ENCODE assay signal across 14 mouse cellular contexts in the genomic region with DNA sequence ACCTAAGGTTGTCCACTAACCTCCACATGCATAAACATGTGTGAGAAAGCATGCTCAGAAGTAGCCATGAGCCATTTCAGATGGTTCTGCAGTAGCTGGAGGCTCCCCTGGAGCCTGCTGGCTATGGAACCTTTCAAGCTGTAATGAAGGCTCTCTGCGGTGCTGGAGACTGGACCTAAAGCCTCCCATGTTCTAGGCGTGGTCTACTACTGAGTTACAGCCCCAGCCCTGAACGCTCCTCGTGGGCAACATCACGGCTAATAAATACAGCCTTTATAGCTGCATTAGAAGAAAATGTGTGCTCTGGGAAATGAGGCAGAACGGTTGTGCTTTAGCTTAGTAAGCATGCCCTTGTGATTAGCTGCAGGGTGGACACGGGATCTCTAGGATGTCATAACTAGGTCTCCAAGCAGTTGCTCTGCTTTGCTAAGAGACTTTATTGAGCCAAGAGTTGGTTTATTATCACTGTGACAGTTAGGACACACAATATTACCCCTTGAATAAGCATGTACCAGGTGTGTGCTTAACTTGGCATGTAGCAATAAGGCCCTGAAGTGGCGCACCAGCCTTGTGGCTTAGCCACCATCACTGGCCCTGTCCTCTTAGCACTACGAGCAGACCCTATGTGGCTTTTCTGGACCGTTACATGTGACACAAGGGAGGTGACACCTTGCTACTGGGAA.
A peak's percentile ranks its signal among the peaks of the same experiment; 100 is the strongest.
DNase-seq lines count a peak whose midpoint lies in the region; ATAC-seq lines count a peak whose summit lies in the region.
"Had no signal": no experiment of that assay in that cellular context is flagged by ENCODE, and none has a peak within 500 bp of the region (broad histone marks: within the 10 kb centered on the region; RNA-seq: fewer than 3 reads in every experiment).

No protein-coding gene starts in this region.

- no peak overlapping the region for H3K4me3 ChIP-seq in heart, embryonic 12.5 days
- H3K4me3 ChIP-seq in limb, embryonic 12.5 days (replicated peaks) = no peak overlapping the region
- no peak overlapping the region for H3K4me3 ChIP-seq in limb, embryonic 10.5 days
- H3K4me3 ChIP-seq in embryonic facial prominence, embryonic 10.5 days = no peak overlapping the region
- H3K4me3 ChIP-seq in megakaryocyte, embryonic 14.5 days (replicated peaks) = peak overlapping the region; percentile 31
- H3K4me3 ChIP-seq in midbrain, embryonic 11.5 days (ENCODE audit: low read depth, low read length) = no peak overlapping the region
- H3K4me3 ChIP-seq: limb, embryonic 13.5 days had no signal

- no peak overlapping the region for H3K4me2 ChIP-seq in heart, embryonic 12.5 days
- no peak overlapping the region for H3K4me2 ChIP-seq in limb, embryonic 12.5 days
- no peak overlapping the region for H3K4me2 ChIP-seq in midbrain, embryonic 11.5 days
- H3K4me2 ChIP-seq: limb, embryonic 13.5 days had no signal

- no peak for ATAC-seq in heart, embryonic 12.5 days (ENCODE audit: insufficient number of reproducible peaks, low FRiP score)
- ATAC-seq in limb, embryonic 12.5 days (ENCODE audit: insufficient number of reproducible peaks, insufficient read depth, low FRiP score, low TSS enrichment, low read depth) = no peak
- ATAC-seq in midbrain, embryonic 11.5 days (ENCODE audit: low FRiP score) = no peak
- ATAC-seq: midbrain, embryonic 16.5 days had no signal

- peak overlapping the region; percentile 1; the same call in 1 of the 2 replicates for H3K27ac ChIP-seq in heart, embryonic 12.5 days (ENCODE audit: poor library complexity, severe bottlenecking)
- 0 out of 2 replicates have a peak overlapping the region, but pooled peaks have one; percentile 17 for H3K27ac ChIP-seq in limb, embryonic 12.5 days
- H3K27ac ChIP-seq in limb, embryonic 10.5 days = no peak overlapping the region
- peak overlapping the region; percentile 19; the same call in 1 of the 2 replicates for H3K27ac ChIP-seq in embryonic facial prominence, embryonic 10.5 days (replicated peaks)
- no peak overlapping the region for H3K27ac ChIP-seq in midbrain, embryonic 11.5 days (ENCODE audit: low read depth, low read length)
- H3K27ac ChIP-seq: limb, embryonic 13.5 days had no signal

- no peak for DNase-seq in heart, postnatal 36 days
- no peak for DNase-seq in limb, embryonic 10.5 days (ENCODE audit: low spot score)
- DNase-seq in embryonic facial prominence, embryonic 10.5 days (ENCODE audit: low spot score) = no peak
- no peak for DNase-seq in layer of hippocampus, postnatal 10 days (ENCODE audit: low spot score in 2 of 2)
- no peak for DNase-seq in midbrain, embryonic 11.5 days (ENCODE audit: low spot score, missing footprints)
- DNase-seq: adrenal gland, postnatal 25 days; cerebellum, adult 18-20 months; thymus, postnatal 25 days had no signal

- no peaks in the 10 kb centered on the region for H3K27me3 ChIP-seq in heart, embryonic 12.5 days (replicated peaks)
- no peaks in the 10 kb centered on the region for H3K27me3 ChIP-seq in limb, embryonic 12.5 days
- H3K27me3 ChIP-seq in limb, embryonic 10.5 days (ENCODE audit: low read depth, poor library complexity, severe bottlenecking) = no peaks in the 10 kb centered on the region
- H3K27me3 ChIP-seq in embryonic facial prominence, embryonic 10.5 days (replicated peaks; ENCODE audit: low read depth, poor library complexity, severe bottlenecking) = no peaks in the 10 kb centered on the region
- no peaks in the 10 kb centered on the region for H3K27me3 ChIP-seq in megakaryocyte, embryonic 14.5 days (replicated peaks)
- H3K27me3 ChIP-seq in midbrain, embryonic 11.5 days (ENCODE audit: control insufficient read depth, insufficient read depth, low read length) = no peaks in the 10 kb centered on the region
- H3K27me3 ChIP-seq: limb, embryonic 13.5 days had no signal

- H3K4me1 ChIP-seq in heart, embryonic 12.5 days (replicated peaks) = peaks cover 70% of the 10 kb centered on the region
- H3K4me1 ChIP-seq in limb, embryonic 12.5 days (replicated peaks) = peaks cover 35% of the 10 kb centered on the region
- H3K4me1 ChIP-seq in limb, embryonic 10.5 days = peaks cover 28% of the 10 kb centered on the region
- H3K4me1 ChIP-seq in embryonic facial prominence, embryonic 10.5 days = peaks cover 28% of the 10 kb centered on the region
- H3K4me1 ChIP-seq in megakaryocyte, embryonic 14.5 days = peaks cover 47% of the 10 kb centered on the region
- 0 out of 2 replicates have a peak, but pooled peaks cover 3% of the 10 kb centered on the region for H3K4me1 ChIP-seq in midbrain, embryonic 11.5 days (ENCODE audit: control insufficient read depth, insufficient read depth, low read length)

- WGBS in heart, embryonic 12.5 days = 88% methylated on average over 10 of the region's 10 CpGs
- WGBS in limb, embryonic 12.5 days = 61% methylated on average over 10 of the region's 10 CpGs
- 90% methylated on average over 10 of the region's 10 CpGs for WGBS in limb, embryonic 10.5 days
- 92% methylated on average over 10 of the region's 10 CpGs for WGBS in embryonic facial prominence, embryonic 10.5 days
- WGBS in midbrain, embryonic 11.5 days = 92% methylated on average over 10 of the region's 10 CpGs

- H3K9me3 ChIP-seq in heart, embryonic 12.5 days (replicated peaks) = no peaks in the 10 kb centered on the region
- H3K9me3 ChIP-seq in limb, embryonic 12.5 days = no peaks in the 10 kb centered on the region
- H3K9me3 ChIP-seq in limb, embryonic 10.5 days (replicated peaks) = no peaks in the 10 kb centered on the region
- no peaks in the 10 kb centered on the region for H3K9me3 ChIP-seq in embryonic facial prominence, embryonic 10.5 days
- no peaks in the 10 kb centered on the region for H3K9me3 ChIP-seq in megakaryocyte, embryonic 14.5 days
- no peaks in the 10 kb centered on the region for H3K9me3 ChIP-seq in midbrain, embryonic 11.5 days (ENCODE audit: control insufficient read depth, low read length)
- H3K9me3 ChIP-seq: limb, embryonic 13.5 days had no signal

- intact Hi-C loops in heart, postnatal 36 days (cut with DNase I) = no loop called here

- H3K9ac ChIP-seq in heart, embryonic 12.5 days = no peak overlapping the region
- H3K9ac ChIP-seq in limb, embryonic 12.5 days (replicated peaks) = no peak overlapping the region
- no peak overlapping the region for H3K9ac ChIP-seq in midbrain, embryonic 11.5 days (ENCODE audit: low read length)
- H3K9ac ChIP-seq: limb, embryonic 13.5 days had no signal

- peaks cover 36% of the 10 kb centered on the region for H3K36me3 ChIP-seq in heart, embryonic 12.5 days
- H3K36me3 ChIP-seq in limb, embryonic 12.5 days = no peaks in the 10 kb centered on the region
- H3K36me3 ChIP-seq in limb, embryonic 10.5 days = no peaks in the 10 kb centered on the region
- no peaks in the 10 kb centered on the region for H3K36me3 ChIP-seq in embryonic facial prominence, embryonic 10.5 days (replicated peaks)
- H3K36me3 ChIP-seq in megakaryocyte, embryonic 14.5 days (replicated peaks; ENCODE audit: low read length) = peaks cover 95% of the 10 kb centered on the region
- H3K36me3 ChIP-seq in midbrain, embryonic 11.5 days (ENCODE audit: control insufficient read depth, insufficient read depth, low read length) = no peaks in the 10 kb centered on the region
- H3K36me3 ChIP-seq: G1E; limb, embryonic 13.5 days had no signal

Comparison
In these comparisons a context has a peak if more than half of its experiments do, and no peak if none do; other contexts are left out.
1. H3K27ac ChIP-seq: peak in heart, embryonic 12.5 days (single experiment), limb, embryonic 12.5 days (single experiment) and embryonic facial prominence, embryonic 10.5 days (single experiment); none in limb, embryonic 10.5 days (single experiment) and midbrain, embryonic 11.5 days (single experiment).